ENCODE assay signal across 8 mouse cellular contexts in genomic region chr4:155094565-155094964, GRCm38 (mm10). TPM values are rescaled to one million over a fixed set of nuclear protein-coding genes. Genes with fewer than 3 reads are reported as not detected.
DNase-seq lines count a peak whose midpoint lies in the region; ATAC-seq and TF ChIP-seq lines count a peak whose summit lies in the region.

No protein-coding gene starts in this region.

- no peak for ATAC-seq in embryonic facial prominence, embryonic 13.5 days (ENCODE audit: insufficient number of reproducible peaks, insufficient read depth, low FRiP score, low TSS enrichment, low read depth)
- 0 out of 2 replicates have a peak, but pooled peaks have one; percentile 41 for ATAC-seq in intestine, postnatal 0 days
- ATAC-seq in lung, embryonic 14.5 days (ENCODE audit: insufficient read depth), result peak; percentile 63; the same call in 1 of the 2 replicates
- 0 out of 2 replicates have a peak, but pooled peaks have one; percentile 23 for ATAC-seq in neutrophil, adult 5-6 weeks (ENCODE audit: extremely low read depth, insufficient number of reproducible peaks, low FRiP score, poor library complexity, severe bottlenecking)

- H3K27me3 ChIP-seq in embryonic facial prominence, embryonic 13.5 days, result no peaks in the 10 kb centered on the region
- H3K27me3 ChIP-seq in intestine, postnatal 0 days (replicated peaks; ENCODE audit: control insufficient read depth, insufficient read depth, low read length), result no peaks in the 10 kb centered on the region
- no peaks in the 10 kb centered on the region for H3K27me3 ChIP-seq in lung, embryonic 14.5 days (ENCODE audit: insufficient read depth, low read length)

- H3K9me3 ChIP-seq in embryonic facial prominence, embryonic 13.5 days, result no peaks in the 10 kb centered on the region
- H3K9me3 ChIP-seq in intestine, postnatal 0 days (ENCODE audit: control insufficient read depth), result no peaks in the 10 kb centered on the region
- no peaks in the 10 kb centered on the region for H3K9me3 ChIP-seq in lung, embryonic 14.5 days (ENCODE audit: low read depth, low read length)

- DNase-seq in left cerebral cortex, adult 18-20 months (ENCODE audit: low spot score in 2 of 2), result peak; percentile 38 to 44
- DNase-seq in left cerebral cortex, postnatal 36 days (ENCODE audit: low spot score in 2 of 2), result no peak
- peak; percentile 67 for DNase-seq in adrenal gland, postnatal 10 days
- peak; percentile 69 for DNase-seq in lung, embryonic 14.5 days
- no peak for DNase-seq in layer of hippocampus, postnatal 14 days (ENCODE audit: low spot score in 2 of 2)

- no peak overlapping the region for H3K4me3 ChIP-seq in embryonic facial prominence, embryonic 13.5 days
- H3K4me3 ChIP-seq in intestine, postnatal 0 days (ENCODE audit: low read depth, low read length), result no peak overlapping the region
- no peak overlapping the region for H3K4me3 ChIP-seq in lung, embryonic 14.5 days (ENCODE audit: low read depth, low read length)

- peak overlapping the region; percentile 8; the same call in 1 of the 2 replicates for H3K27ac ChIP-seq in embryonic facial prominence, embryonic 13.5 days
- H3K27ac ChIP-seq in intestine, postnatal 0 days (ENCODE audit: low read depth, low read length), result no peak overlapping the region
- no peak overlapping the region for H3K27ac ChIP-seq in lung, embryonic 14.5 days (ENCODE audit: low read depth)

- 0 out of 2 replicates have a peak overlapping the region, but pooled peaks have one; percentile 22 for H3K9ac ChIP-seq in embryonic facial prominence, embryonic 13.5 days
- no peak overlapping the region for H3K9ac ChIP-seq in intestine, postnatal 0 days (ENCODE audit: low read depth, low read length)
- no peak overlapping the region for H3K9ac ChIP-seq in lung, embryonic 14.5 days

- peaks cover 13% of the 10 kb centered on the region for H3K36me3 ChIP-seq in embryonic facial prominence, embryonic 13.5 days
- peaks cover 8% of the 10 kb centered on the region; the same call in 1 of the 2 replicates for H3K36me3 ChIP-seq in intestine, postnatal 0 days (ENCODE audit: control insufficient read depth, insufficient read depth)
- H3K36me3 ChIP-seq in lung, embryonic 14.5 days (ENCODE audit: insufficient read depth), result 0 out of 2 replicates have a peak, but pooled peaks cover 4% of the 10 kb centered on the region

- H3K4me2 ChIP-seq in embryonic facial prominence, embryonic 13.5 days, result no peak overlapping the region
- H3K4me2 ChIP-seq in intestine, postnatal 0 days (replicated peaks; ENCODE audit: low read depth), result no peak overlapping the region
- H3K4me2 ChIP-seq in lung, embryonic 14.5 days, result no peak overlapping the region

- peaks cover 7% of the 10 kb centered on the region for H3K4me1 ChIP-seq in embryonic facial prominence, embryonic 13.5 days
- no peaks in the 10 kb centered on the region for H3K4me1 ChIP-seq in intestine, postnatal 0 days (replicated peaks; ENCODE audit: control insufficient read depth, insufficient read depth, low read length)
- no peaks in the 10 kb centered on the region for H3K4me1 ChIP-seq in lung, embryonic 14.5 days (ENCODE audit: insufficient read depth)

- peak; percentile 83 for TF ChIP-seq CTCF in intestine, postnatal 0 days (IDR thresholded peaks at IDR 0.05; ENCODE audit: low read depth)
- peak; percentile 84 for TF ChIP-seq CTCF in lung, embryonic 14.5 days (IDR thresholded peaks at IDR 0.05; ENCODE audit: low read depth)

- intact Hi-C loops in left cerebral cortex, postnatal 36 days (cut with DNase I), result no loop called here

- 59% methylated on average over 3 of the region's 3 CpGs for WGBS in embryonic facial prominence, embryonic 13.5 days
- 54% methylated on average over 3 of the region's 3 CpGs for WGBS in intestine, postnatal 0 days
- WGBS in lung, embryonic 14.5 days, result 61% methylated on average over 3 of the region's 3 CpGs

RNA-seq across cellular contexts. Expression of gene Morn1, which starts 8.2 kb away (rescaled TPM):
- 10 to 100 TPM in 1 of 2 experiments, 1 to 10 TPM in 1; 9.0 to 10.4 TPM for total RNA-seq in left cerebral cortex, adult 18-20 months (2021)
- total RNA-seq in left cerebral cortex, postnatal 36 days (2021), result 10 to 100 TPM in 1 of 2 experiments, 1 to 10 TPM in 1; 8.4 to 11.6 TPM
- total RNA-seq in adrenal gland, postnatal 10 days (2021), result 10 to 100 TPM in 1 of 2 experiments, 1 to 10 TPM in 1; 7.0 to 11.2 TPM
- 5.6 and 6.2 TPM in 2 replicates for polyA plus RNA-seq in embryonic facial prominence, embryonic 13.5 days (2015; fragmentation: Nextera tagmentation; extraction: Ambion mirVana)
- 1.8 and 2.2 TPM in 2 replicates for polyA plus RNA-seq in intestine, postnatal 0 days (2015; fragmentation: Nextera tagmentation; extraction: Ambion mirVana)
- polyA plus RNA-seq in lung, embryonic 14.5 days (2014; fragmentation: Nextera tagmentation; extraction: Ambion mirVana), result 5.2 TPM in 2 replicates
- 0.74 and 3.4 TPM in 2 replicates for total RNA-seq in neutrophil, adult 5-6 weeks (2017)
- total RNA-seq in layer of hippocampus, postnatal 14 days (2021), result 10 to 100 TPM; 13.5 to 14.1 TPM

RNA-seq across cellular contexts. Expression of gene Rer1, which starts 8.4 kb away (rescaled TPM):
- total RNA-seq in left cerebral cortex, adult 18-20 months (2021), result 10 to 100 TPM; 64.6 to 64.7 TPM
- total RNA-seq in left cerebral cortex, postnatal 36 days (2021), result 10 to 100 TPM; 65.6 to 67.3 TPM
- total RNA-seq in adrenal gland, postnatal 10 days (2021), result 10 to 100 TPM; 91.2 to 93.1 TPM
- 147 and 162 TPM in 2 replicates for polyA plus RNA-seq in embryonic facial prominence, embryonic 13.5 days (2015; fragmentation: Nextera tagmentation; extraction: Ambion mirVana)
- 277 and 297 TPM in 2 replicates for polyA plus RNA-seq in intestine, postnatal 0 days (2015; fragmentation: Nextera tagmentation; extraction: Ambion mirVana)
- polyA plus RNA-seq in lung, embryonic 14.5 days (2014; fragmentation: Nextera tagmentation; extraction: Ambion mirVana), result 160 and 177 TPM in 2 replicates
- 82.5 and 91.0 TPM in 2 replicates for total RNA-seq in neutrophil, adult 5-6 weeks (2017)
- total RNA-seq in layer of hippocampus, postnatal 14 days (2021), result 10 to 100 TPM; 60.7 to 66.3 TPM

RNA-seq across cellular contexts. Expression of gene Pex10, which starts 27.7 kb away (rescaled TPM):
- total RNA-seq in left cerebral cortex, adult 18-20 months (2021), result 10 to 100 TPM; 18.5 to 19.2 TPM
- total RNA-seq in left cerebral cortex, postnatal 36 days (2021), result 10 to 100 TPM; 17.4 to 19.5 TPM
- 10 to 100 TPM; 21.8 to 30.1 TPM for total RNA-seq in adrenal gland, postnatal 10 days (2021)
- 22.2 and 26.4 TPM in 2 replicates for polyA plus RNA-seq in embryonic facial prominence, embryonic 13.5 days (2015; fragmentation: Nextera tagmentation; extraction: Ambion mirVana)
- 11.7 and 12.9 TPM in 2 replicates for polyA plus RNA-seq in intestine, postnatal 0 days (2015; fragmentation: Nextera tagmentation; extraction: Ambion mirVana)
- polyA plus RNA-seq in lung, embryonic 14.5 days (2014; fragmentation: Nextera tagmentation; extraction: Ambion mirVana), result 7.0 and 9.4 TPM in 2 replicates
- 14.3 and 17.1 TPM in 2 replicates for total RNA-seq in neutrophil, adult 5-6 weeks (2017)
- 10 to 100 TPM; 22.1 to 26.3 TPM for total RNA-seq in layer of hippocampus, postnatal 14 days (2021)

RNA-seq across cellular contexts. Expression of gene Plch2, which starts 38.0 kb away (rescaled TPM):
- total RNA-seq in left cerebral cortex, adult 18-20 months (2021), result 10 to 100 TPM; 69.2 to 88.5 TPM
- total RNA-seq in left cerebral cortex, postnatal 36 days (2021), result 10 to 100 TPM; 63.2 to 92.6 TPM
- under 1 TPM; 0.27 to 0.79 TPM for total RNA-seq in adrenal gland, postnatal 10 days (2021)
- polyA plus RNA-seq in embryonic facial prominence, embryonic 13.5 days (2015; fragmentation: Nextera tagmentation; extraction: Ambion mirVana), result 11.2 and 12.8 TPM in 2 replicates
- 5.3 and 5.7 TPM in 2 replicates for polyA plus RNA-seq in intestine, postnatal 0 days (2015; fragmentation: Nextera tagmentation; extraction: Ambion mirVana)
- polyA plus RNA-seq in lung, embryonic 14.5 days (2014; fragmentation: Nextera tagmentation; extraction: Ambion mirVana), result 5.2 and 6.7 TPM in 2 replicates
- total RNA-seq in neutrophil, adult 5-6 weeks (2017), result 0.12 TPM in 1 of 2 replicates, not detected in the other
- total RNA-seq in layer of hippocampus, postnatal 14 days (2021), result 10 to 100 TPM; 90.9 to 97.9 TPM

Comparison
In these comparisons a context has a peak if more than half of its experiments do, and no peak if none do; other contexts are left out.
1. DNase-seq: peak in left cerebral cortex, adult 18-20 months (2 of 2), adrenal gland, postnatal 10 days (single experiment) and lung, embryonic 14.5 days (single experiment); none in left cerebral cortex, postnatal 36 days (0 of 2) and layer of hippocampus, postnatal 14 days (0 of 2).